Mouse (Mus musculus) bone marrow, adult 2 months (tissue): ENCODE measurements around the gene Gm12184.

Experiments
- CTCF ChIP-seq: fragments of 200-500 bp; IDR thresholded peaks from 2 replicates; pipeline ENCODE4 v1.5.1; 2011; ENCODE audit warnings: low read length, control low read depth; ENCODE audit not compliant: control insufficient read depth, insufficient read depth
- POLR2A ChIP-seq: fragments of 200-500 bp; IDR thresholded peaks from 2 replicates; pipeline ENCODE4 v1.6.1; 2011; ENCODE audit warnings: low read depth, mild to moderate bottlenecking, control low read depth, low read length, borderline replicate concordance; ENCODE audit not compliant: control insufficient read depth

GRCm38 (mm10) chr11:48870781-48871180 lies 44.3 kb upstream of the Gm12184 start:
- TF ChIP-seq CTCF, result no peak
- TF ChIP-seq POLR2A, result no peak
